Mouse (Mus musculus) T-helper 2 cell (primary cell): ENCODE data around the gene Tmcc3.

Experiments
- in situ Hi-C: fragments of 300-600 bp; cut with MboI, MseI; formaldehyde crosslinking; loops from one replicate; pipeline ENCODE4 v1.15.1; 2025; ENCODE audit warnings: high pct_unique_total_duplicates

The Tmcc3 gene

DNA sequence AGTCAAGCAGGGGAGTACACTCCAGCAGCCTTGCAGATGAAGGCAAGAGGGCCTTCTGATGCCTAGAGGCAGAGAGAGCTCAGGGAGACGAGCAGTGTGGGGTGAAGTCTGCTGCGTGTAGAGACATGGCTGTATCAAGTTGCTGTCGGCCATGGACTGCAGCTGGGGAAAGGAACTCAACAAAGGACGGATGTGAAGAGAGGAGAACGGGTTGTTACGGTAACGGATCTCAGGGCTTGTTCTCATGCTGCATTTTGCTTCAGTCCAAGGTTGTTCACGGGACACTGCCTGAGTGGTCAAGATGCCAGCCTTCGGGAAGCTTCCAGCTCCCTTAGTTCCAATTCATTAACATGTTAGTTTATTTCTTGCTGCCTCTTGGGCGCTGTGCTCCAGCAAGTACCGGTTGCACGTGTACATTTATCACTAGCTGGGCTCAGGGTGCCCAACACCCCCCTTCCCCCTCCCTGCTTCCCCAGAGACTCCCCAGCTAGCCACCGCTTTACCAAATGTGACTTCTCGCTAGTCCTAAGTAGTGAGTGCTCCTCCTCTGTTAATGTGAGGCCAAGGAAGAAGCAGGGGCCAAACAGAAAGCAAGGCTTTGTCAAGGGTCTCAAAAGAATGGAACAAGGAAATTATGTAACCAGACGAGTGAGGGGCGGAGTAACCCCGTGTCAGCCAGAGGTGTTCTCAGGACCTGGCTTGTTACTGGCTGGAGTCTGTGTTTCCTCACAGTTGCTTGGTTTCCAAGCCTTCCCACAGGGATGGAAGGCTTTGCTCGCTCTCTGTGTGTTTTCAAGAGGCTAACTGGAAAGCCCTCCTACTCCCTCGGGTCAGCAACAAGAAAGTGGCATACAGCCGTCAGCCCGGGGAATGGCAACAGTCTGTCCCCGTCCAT lies 104.4 kb downstream of the Tmcc3 start:
- in situ Hi-C loops = no loop called here

DNA sequence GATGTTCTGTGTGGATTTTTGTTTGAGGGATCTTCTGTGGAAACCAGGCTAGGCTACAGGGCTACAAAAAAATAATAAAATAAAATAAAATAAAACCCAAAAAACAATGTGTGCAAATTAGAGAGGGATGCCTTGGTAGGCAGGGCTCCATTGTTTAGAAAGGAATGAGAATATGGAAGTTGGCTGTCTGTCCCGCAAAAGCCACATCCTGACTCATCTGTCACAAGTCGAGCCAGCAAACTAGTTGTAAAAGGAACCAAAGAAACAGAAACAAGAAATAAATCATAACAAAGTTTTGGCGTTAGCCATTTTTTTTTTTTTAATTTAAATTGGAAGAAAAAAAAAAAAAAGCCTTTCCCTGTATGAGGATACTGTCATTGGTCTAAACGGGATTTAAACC lies 105.9 kb downstream of the Tmcc3 start:
- in situ Hi-C loops = no loop called here

DNA sequence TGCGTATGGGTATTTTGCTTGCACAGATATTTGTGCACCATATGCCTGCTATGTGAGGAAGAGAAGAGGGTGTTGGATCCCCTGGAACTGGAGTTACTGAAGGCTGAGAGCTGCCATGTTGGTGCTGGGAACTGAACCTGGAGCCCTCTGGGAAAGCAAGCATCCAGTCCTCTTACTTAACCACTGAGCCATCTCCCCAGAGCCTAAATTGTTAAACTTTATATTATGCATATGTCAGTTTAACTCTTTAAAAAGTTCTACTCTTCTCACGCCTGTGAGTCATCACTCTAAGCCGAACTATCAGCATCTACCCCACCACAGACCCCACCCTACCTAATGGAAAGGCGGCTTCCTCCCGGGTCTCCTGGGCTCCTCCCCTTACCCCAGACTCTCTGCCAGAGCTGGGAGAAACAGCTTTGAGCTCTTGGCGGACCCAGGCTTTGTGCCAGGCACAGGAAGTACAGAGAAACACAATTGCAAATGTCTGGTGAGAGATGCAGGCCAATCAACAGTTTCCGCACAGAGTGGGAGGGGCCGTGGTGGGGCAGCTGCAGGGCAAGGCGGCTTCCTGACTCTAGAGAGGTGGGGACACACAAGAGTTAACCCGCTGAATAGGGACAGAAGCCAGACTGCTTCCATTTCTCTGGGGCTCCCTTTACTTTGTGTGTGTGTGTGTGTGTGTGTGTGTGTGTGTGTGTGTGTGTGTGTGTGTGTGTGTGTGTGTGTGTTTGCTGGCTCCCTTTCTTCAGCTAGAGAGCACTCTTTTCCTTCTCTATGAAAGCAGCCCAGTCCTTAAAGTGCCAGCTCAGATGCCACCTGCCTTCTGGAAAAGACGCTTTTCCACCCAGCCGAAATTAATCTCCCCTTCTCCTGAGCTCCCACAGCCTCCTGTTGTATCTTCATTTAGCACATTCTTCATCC lies 114.5 kb downstream of the Tmcc3 start:
- in situ Hi-C loops = no loop called here

DNA sequence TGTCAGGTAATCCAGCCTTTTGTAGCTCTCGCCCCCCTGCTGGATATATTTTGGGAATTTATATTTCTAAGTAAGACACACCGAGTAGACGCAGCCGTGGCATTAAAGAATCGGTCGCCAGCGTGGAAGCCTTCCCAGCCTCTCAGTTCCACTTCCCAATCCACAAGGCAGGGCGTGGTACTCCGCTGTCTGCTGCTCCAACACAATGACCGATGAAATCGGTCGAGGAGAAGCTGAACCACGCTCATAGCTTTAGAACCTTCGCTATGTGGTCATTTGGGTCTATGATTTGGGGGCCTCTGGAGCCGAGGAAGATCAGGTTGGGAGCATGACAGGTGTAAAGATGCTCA lies 115.1 kb downstream of the Tmcc3 start:
- in situ Hi-C loops = no loop called here

DNA sequence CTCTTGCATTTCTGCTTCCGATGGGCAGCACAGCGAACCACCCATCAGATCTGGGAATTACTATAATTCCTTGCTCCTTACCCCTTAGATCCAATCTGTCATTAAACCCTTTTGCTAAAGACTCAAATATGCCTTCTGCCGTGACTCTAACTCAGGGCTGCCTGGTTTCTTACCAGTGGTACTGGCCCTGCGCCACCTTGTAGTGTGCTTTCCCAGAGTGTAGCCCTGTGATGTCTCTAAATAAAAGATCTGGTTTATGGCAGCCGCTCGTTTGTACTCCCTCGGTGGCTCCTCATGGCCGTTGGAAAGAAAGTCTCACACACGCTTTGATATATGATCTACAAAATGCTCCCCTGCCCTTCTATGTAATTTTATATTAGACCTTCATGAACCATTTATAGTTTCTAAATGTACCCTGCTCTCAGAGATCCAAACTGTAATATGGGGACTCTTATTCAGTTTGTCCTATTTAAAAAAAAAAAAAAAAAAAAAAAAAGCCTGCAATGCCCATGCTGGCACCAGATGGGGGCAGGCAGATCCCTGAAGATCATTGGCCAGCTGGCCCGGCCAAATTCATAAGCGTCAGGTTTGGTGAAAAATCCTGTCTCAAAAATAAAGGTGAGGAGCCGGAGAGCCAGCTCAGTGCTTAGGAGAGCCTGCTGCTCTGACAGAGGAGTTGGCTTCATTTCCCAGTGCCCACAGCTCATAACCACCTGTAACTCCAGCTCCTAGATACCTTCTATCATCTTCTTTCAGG lies 116.6 kb downstream of the Tmcc3 start:
- in situ Hi-C loops = no loop called here

DNA sequence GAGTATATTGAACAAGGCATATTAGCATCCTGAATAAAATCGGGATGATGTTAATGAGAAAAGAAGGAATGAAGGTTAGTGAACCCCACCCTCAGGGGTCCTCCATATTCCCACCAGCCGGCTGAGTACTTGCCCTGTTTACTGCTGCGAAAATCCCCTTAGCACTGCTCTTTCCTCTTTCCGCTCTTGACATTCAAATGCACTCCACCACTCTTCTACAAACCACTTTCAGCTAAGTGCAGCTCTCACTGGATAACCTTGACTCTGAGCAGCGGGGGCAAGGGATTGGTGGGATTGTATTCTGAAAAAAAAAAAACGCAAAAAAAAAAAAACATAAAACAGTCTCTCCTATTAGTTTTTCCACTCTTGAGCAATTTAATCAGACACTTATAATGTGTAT lies 118.8 kb downstream of the Tmcc3 start:
- in situ Hi-C loops = no loop called here

DNA sequence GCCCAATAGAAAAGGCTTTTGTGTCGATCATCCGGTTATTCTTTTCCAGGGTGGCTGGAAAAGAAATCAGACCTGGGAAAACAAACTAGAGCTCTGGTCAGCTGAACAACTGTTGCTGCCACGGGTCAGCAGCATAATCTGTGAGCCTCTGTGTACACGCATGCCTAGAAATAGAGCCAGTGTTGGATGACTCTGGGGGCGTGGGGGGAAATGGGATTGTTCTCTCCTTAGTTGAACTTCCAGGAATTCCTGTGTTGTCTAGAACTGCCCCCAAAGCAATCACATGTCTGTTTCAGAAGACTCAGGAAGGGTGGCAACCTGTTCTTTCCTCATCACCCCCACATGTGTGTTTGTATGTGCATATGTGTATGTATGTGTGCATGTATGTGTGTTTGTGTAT lies 121.2 kb downstream of the Tmcc3 start:
- in situ Hi-C loops = no loop called here

DNA sequence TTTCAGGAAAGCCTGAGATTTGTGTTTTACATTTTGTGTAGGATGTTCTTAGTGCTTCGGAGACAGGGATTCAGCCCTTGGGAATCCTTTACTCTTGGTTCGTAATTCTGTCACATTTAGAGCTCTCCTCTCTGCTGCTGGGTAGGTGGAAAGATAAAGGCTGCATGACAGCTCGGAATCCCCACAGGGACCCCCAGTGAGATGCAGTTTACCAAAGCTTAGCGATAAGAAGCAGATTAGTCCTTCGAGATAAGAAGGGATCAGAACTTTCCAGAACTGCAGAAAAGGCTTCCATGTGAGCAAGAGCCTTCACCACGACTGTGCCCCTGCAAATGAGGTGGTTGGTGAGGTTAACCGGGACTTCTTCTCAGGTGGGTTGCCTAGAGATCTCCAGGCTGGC lies 122.2 kb downstream of the Tmcc3 start:
- in situ Hi-C loops = no loop called here

DNA sequence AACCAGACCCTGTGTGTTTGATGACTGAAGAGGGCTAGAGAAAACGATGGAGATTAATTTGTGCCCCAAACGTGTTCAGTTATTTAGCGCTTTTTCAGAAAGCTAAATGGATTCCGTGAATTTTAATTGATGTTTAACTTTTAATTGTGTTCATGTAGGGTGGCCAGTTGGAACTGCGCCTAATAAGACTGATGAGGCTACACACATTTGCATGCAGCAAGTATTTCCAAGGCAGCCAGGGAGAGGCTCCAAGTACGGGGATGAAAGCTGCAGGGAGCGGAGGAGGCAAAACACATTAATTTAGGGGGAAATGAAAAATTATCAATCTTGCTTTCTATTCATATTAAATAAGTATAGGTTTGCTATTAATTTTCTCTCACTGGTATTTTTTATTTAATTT lies 131.0 kb downstream of the Tmcc3 start:
- in situ Hi-C loops = no loop called here

DNA sequence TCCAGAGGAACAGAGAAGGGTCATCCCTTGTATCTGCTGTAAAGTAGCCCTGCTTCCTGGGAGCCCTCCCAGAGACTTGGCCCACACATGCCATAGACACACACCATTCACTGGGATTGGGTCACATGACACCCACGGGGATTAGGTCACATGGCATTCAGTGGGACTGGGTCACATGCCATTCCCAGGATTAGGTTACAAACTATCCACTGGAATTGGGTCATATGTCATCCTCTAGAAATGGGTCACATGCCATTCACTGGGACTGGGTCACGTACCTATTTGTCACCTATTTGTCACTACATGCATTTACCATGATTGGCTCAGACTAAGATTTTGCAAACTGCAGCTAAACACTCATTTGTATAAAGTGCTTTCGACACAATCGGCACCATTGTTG lies 131.7 kb downstream of the Tmcc3 start:
- in situ Hi-C loops = no loop called here

DNA sequence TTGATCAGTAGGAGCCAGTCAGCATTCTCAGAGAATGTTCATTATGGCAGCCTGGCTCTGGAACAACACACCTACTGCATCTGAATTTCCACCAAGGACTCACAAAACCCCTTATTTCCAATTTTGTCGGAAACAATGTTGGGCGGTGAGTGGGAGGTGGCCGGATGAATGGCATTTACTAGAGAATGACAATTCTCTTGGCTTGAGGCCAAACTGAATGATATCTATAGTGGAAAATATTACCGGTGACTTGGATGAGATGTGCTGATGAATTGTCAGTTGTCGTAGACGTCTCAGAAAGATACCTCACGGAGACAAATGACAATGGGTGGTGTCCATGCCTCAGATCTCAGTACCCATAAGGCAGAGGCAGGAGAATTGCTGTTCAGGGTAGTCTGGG lies 133.4 kb downstream of the Tmcc3 start:
- in situ Hi-C loops = no loop called here

DNA sequence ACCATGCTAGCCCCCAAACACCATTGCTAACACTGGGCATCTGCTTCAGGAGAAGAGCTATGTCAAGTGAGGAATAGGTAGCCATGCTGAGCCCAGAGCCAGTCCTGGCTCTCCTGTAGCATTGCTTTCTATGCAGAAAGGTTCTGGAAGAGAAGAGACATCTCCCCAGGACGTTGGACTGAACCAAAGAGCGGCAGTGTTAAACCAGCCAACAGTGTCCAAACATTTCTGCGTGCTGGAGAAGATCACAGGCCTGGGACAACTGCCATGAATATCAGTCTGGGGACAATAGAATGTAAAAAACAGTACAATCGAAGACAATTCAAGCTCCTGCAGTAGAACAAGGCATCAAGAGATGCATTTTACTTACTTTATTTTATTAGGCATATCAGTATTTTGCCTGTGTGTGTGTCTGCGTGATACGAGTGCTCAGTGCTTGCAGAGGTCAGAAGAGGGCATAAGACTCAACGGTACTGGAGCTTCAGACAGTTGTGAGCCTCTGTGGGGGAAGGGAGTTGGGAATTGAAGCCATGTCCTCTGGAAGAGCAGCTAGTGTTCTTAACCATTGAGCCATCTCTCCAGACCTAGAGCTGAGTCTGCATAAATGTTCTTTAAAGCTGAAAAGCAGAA lies 134.7 kb downstream of the Tmcc3 start:
- in situ Hi-C loops = no loop called here

DNA sequence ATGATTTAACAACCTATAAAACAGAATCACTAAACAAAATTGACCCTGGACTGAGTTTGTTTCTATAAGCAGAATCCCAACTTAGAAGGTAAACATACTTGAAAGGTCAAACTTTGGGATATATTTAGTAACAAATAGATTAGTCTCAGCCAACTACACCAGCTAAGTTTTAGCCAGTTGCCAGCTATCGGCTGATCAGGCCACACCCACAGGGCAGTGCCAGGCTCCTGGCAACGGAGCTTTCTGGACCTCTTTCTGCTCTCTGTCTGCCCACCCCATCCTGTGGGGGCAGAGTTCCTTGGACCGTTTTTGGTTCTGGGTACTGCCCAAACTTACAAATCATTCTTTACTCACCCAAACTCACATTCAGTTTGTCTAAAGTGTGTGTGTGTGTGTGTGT lies 137.9 kb downstream of the Tmcc3 start:
- in situ Hi-C loops = no loop called here

DNA sequence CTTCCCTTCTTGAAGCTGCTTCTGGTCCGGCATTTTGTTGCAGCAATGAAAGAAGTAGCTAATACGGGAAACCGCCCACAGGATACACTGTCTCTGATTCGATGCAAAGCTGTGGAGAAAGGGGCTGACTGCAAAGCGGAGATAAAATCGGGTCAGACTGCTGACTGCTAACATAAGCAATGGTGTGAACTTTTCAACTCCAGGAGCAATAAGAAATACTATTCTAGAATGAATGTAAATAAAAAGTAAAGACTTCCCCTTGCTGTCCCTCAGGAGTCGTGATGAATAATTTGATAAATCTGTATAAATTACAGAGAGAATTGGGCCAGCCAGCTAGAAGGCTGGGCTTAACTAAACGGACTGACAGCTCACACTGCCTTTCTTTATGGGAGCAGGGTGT lies 139.0 kb downstream of the Tmcc3 start:
- in situ Hi-C loops = no loop called here

DNA sequence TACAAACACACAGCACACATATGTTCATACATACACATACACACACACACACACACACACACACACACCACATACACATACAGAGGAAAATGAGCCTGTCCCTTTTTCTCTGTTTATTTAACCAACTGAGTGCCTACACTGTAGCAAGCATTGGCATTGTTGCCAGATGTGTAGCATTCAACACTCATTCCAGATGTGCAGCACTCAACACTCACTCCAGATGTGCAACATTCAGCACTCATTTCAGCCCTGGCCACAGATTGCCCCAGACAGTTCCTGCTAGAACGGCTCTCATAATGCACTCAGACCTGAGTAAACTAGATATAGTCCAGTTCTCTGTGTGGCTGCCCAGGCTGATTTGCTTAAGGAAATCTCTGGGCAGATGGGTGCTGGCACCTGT lies 145.7 kb downstream of the Tmcc3 start:
- in situ Hi-C loops = no loop called here

DNA sequence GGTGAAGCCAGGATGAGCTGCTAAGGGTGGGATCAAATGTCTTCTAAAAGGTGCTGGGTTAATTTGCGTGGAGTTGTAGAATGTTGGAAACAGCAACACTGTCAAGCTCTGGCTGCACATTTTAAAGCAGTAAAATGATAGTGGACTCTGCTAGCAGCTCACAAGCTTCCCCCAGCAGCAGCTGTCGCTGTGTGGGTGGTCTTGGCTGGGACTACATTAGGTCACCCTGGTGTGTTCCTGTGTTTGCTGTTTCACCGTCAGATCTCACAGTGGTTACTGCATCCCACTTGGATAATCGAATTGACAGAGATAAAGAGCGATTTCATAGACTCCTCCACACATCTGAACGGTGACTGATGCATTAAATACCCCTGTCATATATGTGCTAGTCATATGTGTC lies 146.9 kb downstream of the Tmcc3 start:
- in situ Hi-C loops = no loop called here

DNA sequence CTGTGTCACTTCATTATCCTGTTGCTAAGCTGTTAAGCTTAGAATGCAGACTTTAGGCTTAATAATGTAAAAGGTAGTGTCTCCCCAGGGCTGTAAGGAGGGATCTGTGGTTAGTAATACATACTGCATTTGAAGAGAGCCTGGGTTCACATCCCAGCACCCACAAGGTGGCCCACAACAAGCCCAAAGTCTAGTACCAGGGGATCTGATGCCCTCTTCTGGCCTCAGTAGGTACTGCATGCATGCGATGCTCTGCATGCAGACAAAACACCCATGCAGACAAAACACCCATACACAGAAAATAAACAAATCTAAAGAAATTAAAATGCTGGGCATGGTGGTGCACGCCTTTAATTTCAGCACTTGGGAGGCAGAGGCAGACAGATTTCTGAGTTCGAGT lies 149.6 kb downstream of the Tmcc3 start:
- in situ Hi-C loops = no loop called here

DNA sequence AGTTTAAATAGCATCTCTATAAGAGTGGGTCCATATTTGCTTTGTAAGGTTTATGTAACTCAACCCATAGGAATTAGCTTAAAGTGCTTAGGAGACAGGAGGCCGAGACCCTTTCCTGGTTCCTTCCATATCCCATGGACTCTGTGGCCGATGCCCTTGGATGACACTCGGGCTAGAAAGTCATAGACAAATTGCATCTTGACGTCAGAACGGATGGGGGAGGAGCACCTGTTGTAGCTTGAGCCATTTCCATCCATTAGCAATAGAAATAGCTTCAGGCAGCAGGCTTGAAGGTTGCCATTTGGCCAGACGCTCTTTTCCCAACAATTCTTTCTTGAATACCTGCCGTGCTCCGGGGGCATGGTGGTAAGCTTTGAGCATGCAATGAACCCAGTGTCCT lies 150.1 kb downstream of the Tmcc3 start:
- in situ Hi-C loops = no loop called here

DNA sequence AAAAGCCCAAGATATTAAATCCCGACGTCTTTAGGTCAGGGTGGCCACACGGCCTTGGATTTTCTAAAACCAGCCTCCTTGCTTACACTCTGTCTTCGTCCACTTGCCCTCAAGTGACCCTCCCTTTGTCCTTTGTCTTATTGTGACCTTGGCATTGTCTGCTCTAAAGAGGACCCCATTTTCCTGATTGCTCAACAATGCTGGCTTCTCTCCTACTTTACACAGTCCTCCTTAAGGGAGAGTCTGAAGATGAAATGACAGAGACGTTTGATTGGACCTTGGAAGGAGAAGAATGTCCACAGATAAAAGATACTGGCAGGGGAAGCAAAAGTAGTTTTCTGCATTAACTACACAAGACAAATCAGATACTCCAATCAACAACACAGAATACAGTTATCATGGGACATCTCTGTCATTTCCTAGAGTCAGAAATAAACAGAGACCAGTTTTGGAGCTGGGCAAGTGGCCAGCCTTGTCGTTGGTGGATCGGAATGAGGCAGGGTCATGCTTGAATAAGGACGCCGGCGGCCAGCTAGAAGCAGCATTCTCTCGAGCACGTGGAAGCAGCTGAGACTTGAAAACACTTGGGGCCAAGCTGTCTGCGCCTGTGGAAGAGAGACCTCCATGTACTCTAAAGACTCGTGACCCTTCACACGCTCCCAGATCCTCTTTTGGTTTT lies 150.8 kb downstream of the Tmcc3 start:
- in situ Hi-C loops = no loop called here

DNA sequence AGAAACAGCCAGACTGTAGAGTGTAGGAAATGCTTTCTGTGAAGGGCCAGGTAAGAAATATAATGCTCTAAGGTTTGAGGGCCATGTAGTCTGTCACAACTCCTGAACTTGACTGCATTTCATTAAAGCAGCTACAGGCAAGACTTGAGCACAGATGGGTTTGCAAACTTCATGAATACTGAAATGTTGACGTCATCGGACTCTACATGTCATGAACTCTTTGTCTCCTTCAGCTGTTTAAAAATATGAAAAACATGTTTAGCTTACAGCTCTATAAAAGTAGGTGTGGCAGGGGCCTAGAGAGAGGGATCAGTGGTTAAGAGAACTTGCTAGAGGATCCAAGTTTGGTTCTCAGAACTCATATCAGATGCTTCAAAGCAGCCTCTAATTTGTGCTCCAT lies 151.7 kb downstream of the Tmcc3 start:
- in situ Hi-C loops = no loop called here

DNA sequence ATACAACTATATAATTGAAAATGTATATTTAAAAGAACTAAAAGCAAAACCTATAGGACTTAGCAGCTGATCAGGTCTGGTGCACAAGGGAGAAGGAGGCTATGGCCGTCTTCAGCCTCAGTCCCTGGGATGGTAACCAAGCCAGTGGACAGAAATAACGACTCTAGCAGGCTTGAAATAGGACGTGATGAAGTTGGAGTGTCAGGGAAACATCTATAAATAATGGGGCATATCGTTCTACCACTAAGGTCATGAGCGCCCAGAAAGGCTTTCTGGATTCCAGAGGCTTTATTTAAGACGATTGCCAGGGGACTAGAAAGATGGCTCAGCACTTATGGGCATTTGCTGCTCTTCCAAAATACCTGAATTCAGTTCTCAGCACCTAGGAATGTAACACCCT lies 153.9 kb downstream of the Tmcc3 start:
- in situ Hi-C loops = no loop called here
